Mouse (Mus musculus) hematopoietic stem cell, adult 5-6 weeks (primary cell): ENCODE results near the gene Hist1h2bn. TPM values are rescaled to one million over a fixed set of nuclear protein-coding genes. Genes with fewer than 3 reads are reported as not detected.

ENCODE experiments used
- ATAC-seq, 2 experiments: fragments of 125-278 bp in 1 of 2; replicated peaks in 1 of 2; 2 replicates each; pipeline ENCODE4 v1.8.0; 2016 to 2017; ENCODE audit warnings: inconsistent platforms in 2 of 2, mild to moderate bottlenecking in 2 of 2, moderate number of reproducible peaks in 2 of 2, low read depth in 1 of 2, moderate TSS enrichment in 1 of 2; ENCODE audit not compliant: low FRiP score in 2 of 2, poor library complexity in 2 of 2, severe bottlenecking in 2 of 2, insufficient read depth in 1 of 2, low TSS enrichment in 1 of 2
- total RNA-seq: library from RNA; stranded (forward); fragments of 172-1452, 232-1000 nt; gene quantifications from 2 replicates; pipeline ENCODE4 v1.2.3, GENCODE M21; 2017

Gene Hist1h2bn
- total RNA-seq, 1 experiment from 2014 or later = 843 TPM

GRCm38 (mm10) chr13:21722373-21722925, 31.5 kb upstream of the Hist1h2bn start:
- no peak for ATAC-seq

GRCm38 (mm10) chr13:21722993-21723836, 30.7 kb upstream of the Hist1h2bn start:
- ATAC-seq = no peak

- ATAC-seq = no peak
Observed at GRCm38 (mm10) chr13:21727948-21728572, 25.9 kb upstream of the Hist1h2bn start.

- ATAC-seq = no peak
Observed at GRCm38 (mm10) chr13:21729544-21729943, 24.4 kb upstream of the Hist1h2bn start.

- no peak for ATAC-seq
Observed at GRCm38 (mm10) chr13:21733466-21733865, 20.5 kb upstream of the Hist1h2bn start.

GRCm38 (mm10) chr13:21734010-21734905, 19.7 kb upstream of the Hist1h2bn start:
- ATAC-seq = peak; percentile 60 to 78

GRCm38 (mm10) chr13:21734906-21735767, 18.8 kb upstream of the Hist1h2bn start, which contains the start of gene Hist1h4j:
Gene Hist1h4j, plus strand, starts transcription at chr13:21735064.
- ATAC-seq = peak; percentile 67 to 79

GRCm38 (mm10) chr13:21745006-21745405, 8.9 kb upstream of the Hist1h2bn start:
- ATAC-seq = no peak

GRCm38 (mm10) chr13:21749387-21750158, 4.3 kb upstream of the Hist1h2bn start:
- no peak for ATAC-seq

GRCm38 (mm10) chr13:21750159-21751017, 3.5 kb upstream of the Hist1h2bn start, which contains the start of gene Hist1h4k:
Gene Hist1h4k, minus strand, starts transcription at chr13:21750505.
- peak; percentile 47 to 76 for ATAC-seq

GRCm38 (mm10) chr13:21751417-21751816, 2.5 kb upstream of the Hist1h2bn start:
- no peak for ATAC-seq

- ATAC-seq = no peak
Observed at GRCm38 (mm10) chr13:21751827-21752226, 2.1 kb upstream of the Hist1h2bn start.

- no peak for ATAC-seq
Observed at GRCm38 (mm10) chr13:21752356-21752755, 1.6 kb upstream of the Hist1h2bn start.

- no peak for ATAC-seq
Observed at GRCm38 (mm10) chr13:21753051-21753523, 836 bp upstream of the Hist1h2bn start.
